Mouse (Mus musculus) erythroblast, adult 5-6 weeks (primary cell): ENCODE results near the gene Olfr898. TPM values are rescaled to one million over a fixed set of nuclear protein-coding genes. Genes with fewer than 3 reads are reported as not detected.

Experiments used
- ATAC-seq: replicated peaks from 2 replicates; pipeline ENCODE4 v1.8.0; 2016; ENCODE audit warnings: moderate number of reproducible peaks, mild to moderate bottlenecking, moderate TSS enrichment, inconsistent platforms; ENCODE audit not compliant: poor library complexity, low FRiP score, severe bottlenecking
- total RNA-seq, 2 experiments: library from RNA; stranded (forward) in 1 of 2; stranded (reverse) in 1 of 2; fragments of 150-400 nt in 1 of 2; fragments of 200-764, 138-1000 nt in 1 of 2; gene quantifications; 2 replicates each; pipeline versions ENCODE4 v1.2.3 to v1.2.4; 2015 to 2017; ENCODE audit warnings: low replicate concordance in 2 of 2

Olfr898 gene
- total RNA-seq (2015; ENCODE audit: low replicate concordance) (not detected in 2 replicates), total RNA-seq (2017; ENCODE audit: low replicate concordance) (0.14 TPM in 1 of 2 replicates, not detected in the other)

DNA sequence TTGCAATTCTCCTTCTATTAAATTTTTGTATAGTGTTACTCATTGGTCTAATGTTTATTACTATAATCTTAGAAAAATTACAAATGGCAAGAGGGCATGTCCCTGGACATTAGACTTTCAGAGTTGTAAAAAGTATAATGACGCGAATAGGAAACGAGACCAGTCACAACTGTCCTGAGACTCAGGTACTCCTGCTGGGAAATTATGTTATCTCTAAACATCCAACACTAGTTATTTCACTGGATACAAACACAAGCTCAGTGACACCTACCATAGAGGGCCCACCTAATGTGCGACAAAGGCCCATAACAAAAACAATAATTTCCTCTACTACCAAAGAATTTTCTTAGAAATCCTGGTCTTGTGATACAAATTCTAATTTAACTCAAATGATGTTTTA lies at the start of gene Olfr898:
Gene Olfr898, plus strand, starts transcription at position 301 of the 400 bp plus-strand sequence.
- ATAC-seq: no peak

DNA sequence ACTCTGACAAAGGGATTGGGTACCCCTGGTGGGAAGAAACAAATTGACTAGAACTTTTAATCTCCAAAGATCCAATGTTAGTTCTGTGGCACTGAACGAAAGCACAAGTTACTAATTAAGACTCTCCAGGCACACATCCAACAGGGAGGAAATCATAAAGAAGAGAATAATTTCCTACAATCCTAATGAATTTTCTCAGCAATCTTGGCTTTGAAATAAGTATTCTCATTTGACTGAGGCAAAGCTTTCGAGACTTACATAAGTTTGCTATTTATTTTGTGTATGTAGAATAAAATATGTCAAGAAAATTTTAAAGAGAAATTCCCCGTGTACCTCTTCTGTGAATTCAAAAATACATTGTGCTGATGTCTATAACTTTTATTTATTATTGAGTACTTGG lies 19.5 kb upstream of the Olfr898 start, which contains the start of gene Olfr25:
Gene Olfr25, plus strand, starts transcription at position 301 of the 400 bp plus-strand sequence.
- ATAC-seq: no peak

DNA sequence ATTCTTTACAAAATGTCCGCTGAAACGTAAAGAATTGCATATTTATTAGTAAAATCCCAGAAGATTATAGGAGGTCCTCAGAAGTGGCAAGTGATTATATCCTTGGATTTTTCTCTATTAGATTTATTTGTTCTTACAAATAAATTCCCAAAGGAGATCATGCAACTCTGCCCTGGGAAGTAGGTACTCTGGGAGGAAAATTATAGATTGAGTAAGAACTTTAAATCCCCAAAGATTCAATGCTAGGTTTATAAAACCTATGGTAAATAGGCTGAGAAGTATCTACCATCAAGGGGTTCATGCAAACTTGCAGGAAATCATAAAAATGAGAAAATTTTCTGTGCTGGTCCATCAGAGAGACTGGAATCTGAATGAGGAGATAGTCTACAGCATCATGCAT lies 18.4 kb downstream of the Olfr898 start, which contains the start of gene Olfr250:
Gene Olfr250, plus strand, starts transcription at position 301 of the 400 bp plus-strand sequence.
- no peak for ATAC-seq

DNA sequence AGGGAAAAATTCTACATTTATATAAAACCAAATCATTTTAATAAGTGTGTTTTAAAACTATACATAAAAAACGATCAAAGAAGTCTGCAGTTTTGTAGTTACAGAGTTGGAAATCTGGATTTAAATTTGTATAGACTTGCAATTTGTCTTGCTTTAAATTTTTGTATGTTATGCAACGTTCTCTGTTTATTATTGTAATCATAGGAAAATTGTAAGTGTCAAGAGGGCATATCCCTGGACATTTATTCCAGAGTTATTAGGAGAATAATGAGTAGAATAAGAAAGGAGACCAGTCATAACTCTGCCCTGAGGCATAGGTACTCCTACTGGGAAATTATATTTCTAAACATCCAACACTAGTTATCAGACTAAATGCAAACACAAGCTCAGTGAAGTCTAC lies 28.6 kb downstream of the Olfr898 start, which contains the start of gene Olfr251:
Gene Olfr251, plus strand, starts transcription at position 301 of the 400 bp plus-strand sequence.
- ATAC-seq: no peak

DNA sequence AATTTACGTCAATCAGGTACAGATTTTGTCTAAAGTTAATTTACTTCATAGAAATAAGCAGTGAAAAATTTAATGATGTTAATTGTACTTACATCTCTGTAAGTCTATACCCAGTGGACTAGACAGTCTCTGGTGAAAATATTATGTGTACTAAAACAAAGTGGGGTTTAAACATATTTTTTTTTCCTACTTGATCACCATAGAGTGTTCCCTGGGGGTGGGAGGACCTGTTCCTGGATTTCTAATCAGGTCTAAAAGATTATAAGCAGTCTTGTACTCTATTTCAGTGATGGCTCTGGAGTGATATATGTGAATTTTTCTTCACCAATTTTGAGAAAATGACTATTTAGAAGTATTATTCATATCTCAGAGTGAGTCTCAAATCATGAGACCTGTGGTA lies 53.2 kb downstream of the Olfr898 start, which contains the start of gene Olfr147:
Gene Olfr147, plus strand, starts transcription at position 301 of the 400 bp plus-strand sequence.
- no peak for ATAC-seq

Other genes with a start within 250 kb of the Olfr898 start
- not detected in 2 replicates for gene Olfr888, start 240.3 kb upstream of the Olfr898 start, total RNA-seq (2015; ENCODE audit: low replicate concordance)
- gene Olfr888, start 240.3 kb upstream of the Olfr898 start, total RNA-seq (2017; ENCODE audit: low replicate concordance): not detected in 2 replicates
- gene Olfr889, start 233.2 kb upstream of the Olfr898 start, total RNA-seq (2015; ENCODE audit: low replicate concordance): not detected in 2 replicates
- gene Olfr889, start 233.2 kb upstream of the Olfr898 start, total RNA-seq (2017; ENCODE audit: low replicate concordance): not detected in 2 replicates
- not detected in 2 replicates for gene Olfr890, start 205.9 kb upstream of the Olfr898 start, total RNA-seq (2015; ENCODE audit: low replicate concordance)
- gene Olfr890, start 205.9 kb upstream of the Olfr898 start, total RNA-seq (2017; ENCODE audit: low replicate concordance): not detected in 2 replicates
- gene Olfr891, start 167.6 kb upstream of the Olfr898 start, total RNA-seq (2015; ENCODE audit: low replicate concordance): not detected in 2 replicates
- gene Olfr891, start 167.6 kb upstream of the Olfr898 start, total RNA-seq (2017; ENCODE audit: low replicate concordance): not detected in 2 replicates
- gene Olfr893, start 140.0 kb upstream of the Olfr898 start, total RNA-seq (2015; ENCODE audit: low replicate concordance): not detected in 2 replicates
- gene Olfr893, start 140.0 kb upstream of the Olfr898 start, total RNA-seq (2017; ENCODE audit: low replicate concordance): not detected in 2 replicates
- not detected in 2 replicates for gene Olfr894, start 130.4 kb upstream of the Olfr898 start, total RNA-seq (2015; ENCODE audit: low replicate concordance)
- not detected in 2 replicates for gene Olfr894, start 130.4 kb upstream of the Olfr898 start, total RNA-seq (2017; ENCODE audit: low replicate concordance)
- gene Olfr143, start 95.6 kb upstream of the Olfr898 start, total RNA-seq (2015; ENCODE audit: low replicate concordance): not detected in 2 replicates
- gene Olfr143, start 95.6 kb upstream of the Olfr898 start, total RNA-seq (2017; ENCODE audit: low replicate concordance): not detected in 2 replicates
- not detected in 2 replicates for gene Olfr895, start 80.6 kb upstream of the Olfr898 start, total RNA-seq (2015; ENCODE audit: low replicate concordance)
- not detected in 2 replicates for gene Olfr895, start 80.6 kb upstream of the Olfr898 start, total RNA-seq (2017; ENCODE audit: low replicate concordance)
- not detected in 2 replicates for gene Olfr896-ps1, start 57.3 kb upstream of the Olfr898 start, total RNA-seq (2015; ENCODE audit: low replicate concordance)
- gene Olfr896-ps1, start 57.3 kb upstream of the Olfr898 start, total RNA-seq (2017; ENCODE audit: low replicate concordance): not detected in 2 replicates
- gene Olfr25, start 19.4 kb upstream of the Olfr898 start, total RNA-seq (2015; ENCODE audit: low replicate concordance): not detected in 2 replicates
- not detected in 2 replicates for gene Olfr25, start 19.4 kb upstream of the Olfr898 start, total RNA-seq (2017; ENCODE audit: low replicate concordance)
- gene Olfr250, start 18.5 kb downstream of the Olfr898 start, total RNA-seq (2015; ENCODE audit: low replicate concordance): not detected in 2 replicates
- gene Olfr250, start 18.5 kb downstream of the Olfr898 start, total RNA-seq (2017; ENCODE audit: low replicate concordance): not detected in 2 replicates
- gene Olfr251, start 28.7 kb downstream of the Olfr898 start, total RNA-seq (2015; ENCODE audit: low replicate concordance): not detected in 2 replicates
- not detected in 2 replicates for gene Olfr251, start 28.7 kb downstream of the Olfr898 start, total RNA-seq (2017; ENCODE audit: low replicate concordance)
- not detected in 2 replicates for gene Olfr147, start 53.3 kb downstream of the Olfr898 start, total RNA-seq (2015; ENCODE audit: low replicate concordance)
- not detected in 2 replicates for gene Olfr147, start 53.3 kb downstream of the Olfr898 start, total RNA-seq (2017; ENCODE audit: low replicate concordance)
- gene Olfr901, start 81.0 kb downstream of the Olfr898 start, total RNA-seq (2015; ENCODE audit: low replicate concordance): not detected in 2 replicates
- gene Olfr901, start 81.0 kb downstream of the Olfr898 start, total RNA-seq (2017; ENCODE audit: low replicate concordance): not detected in 2 replicates
- not detected in 2 replicates for gene Olfr902, start 99.2 kb downstream of the Olfr898 start, total RNA-seq (2015; ENCODE audit: low replicate concordance)
- gene Olfr902, start 99.2 kb downstream of the Olfr898 start, total RNA-seq (2017; ENCODE audit: low replicate concordance): not detected in 2 replicates
- gene Olfr904, start 114.7 kb downstream of the Olfr898 start, total RNA-seq (2015; ENCODE audit: low replicate concordance): not detected in 2 replicates
- gene Olfr904, start 114.7 kb downstream of the Olfr898 start, total RNA-seq (2017; ENCODE audit: low replicate concordance): not detected in 2 replicates
- gene Olfr905, start 122.7 kb downstream of the Olfr898 start, total RNA-seq (2015; ENCODE audit: low replicate concordance): not detected in 2 replicates
- gene Olfr905, start 122.7 kb downstream of the Olfr898 start, total RNA-seq (2017; ENCODE audit: low replicate concordance): not detected in 2 replicates
- gene Olfr906, start 138.7 kb downstream of the Olfr898 start, total RNA-seq (2015; ENCODE audit: low replicate concordance): not detected in 2 replicates
- gene Olfr906, start 138.7 kb downstream of the Olfr898 start, total RNA-seq (2017; ENCODE audit: low replicate concordance): not detected in 2 replicates
- not detected in 2 replicates for gene Olfr907, start 147.4 kb downstream of the Olfr898 start, total RNA-seq (2015; ENCODE audit: low replicate concordance)
- not detected in 2 replicates for gene Olfr907, start 147.4 kb downstream of the Olfr898 start, total RNA-seq (2017; ENCODE audit: low replicate concordance)
- not detected in 2 replicates for gene Olfr911-ps1, start 173.2 kb downstream of the Olfr898 start, total RNA-seq (2015; ENCODE audit: low replicate concordance)
- gene Olfr911-ps1, start 173.2 kb downstream of the Olfr898 start, total RNA-seq (2017; ENCODE audit: low replicate concordance): not detected in 2 replicates
- gene Olfr910, start 189.4 kb downstream of the Olfr898 start, total RNA-seq (2015; ENCODE audit: low replicate concordance): not detected in 2 replicates
- not detected in 2 replicates for gene Olfr910, start 189.4 kb downstream of the Olfr898 start, total RNA-seq (2017; ENCODE audit: low replicate concordance)
- gene Olfr912, start 231.8 kb downstream of the Olfr898 start, total RNA-seq (2015; ENCODE audit: low replicate concordance): not detected in 2 replicates
- not detected in 2 replicates for gene Olfr912, start 231.8 kb downstream of the Olfr898 start, total RNA-seq (2017; ENCODE audit: low replicate concordance)
- gene Olfr913, start 244.3 kb downstream of the Olfr898 start, total RNA-seq (2015; ENCODE audit: low replicate concordance): not detected in 2 replicates
- not detected in 2 replicates for gene Olfr913, start 244.3 kb downstream of the Olfr898 start, total RNA-seq (2017; ENCODE audit: low replicate concordance)